Mouse (Mus musculus) ES-Bruce4 (cell line): Measurements from ENCODE around the gene Syne3.

Experiments used
- EP300 ChIP-seq: IDR thresholded peaks from 2 replicates; pipeline ENCODE4 v1.6.1; 2011; ENCODE audit warnings: low read depth, low read length; ENCODE audit not compliant: insufficient read depth
- POLR2A ChIP-seq: IDR thresholded peaks from one replicate; pipeline ENCODE4 v1.8.1; 2011; ENCODE audit warnings: low read length; ENCODE audit not compliant: insufficient read depth

DNA sequence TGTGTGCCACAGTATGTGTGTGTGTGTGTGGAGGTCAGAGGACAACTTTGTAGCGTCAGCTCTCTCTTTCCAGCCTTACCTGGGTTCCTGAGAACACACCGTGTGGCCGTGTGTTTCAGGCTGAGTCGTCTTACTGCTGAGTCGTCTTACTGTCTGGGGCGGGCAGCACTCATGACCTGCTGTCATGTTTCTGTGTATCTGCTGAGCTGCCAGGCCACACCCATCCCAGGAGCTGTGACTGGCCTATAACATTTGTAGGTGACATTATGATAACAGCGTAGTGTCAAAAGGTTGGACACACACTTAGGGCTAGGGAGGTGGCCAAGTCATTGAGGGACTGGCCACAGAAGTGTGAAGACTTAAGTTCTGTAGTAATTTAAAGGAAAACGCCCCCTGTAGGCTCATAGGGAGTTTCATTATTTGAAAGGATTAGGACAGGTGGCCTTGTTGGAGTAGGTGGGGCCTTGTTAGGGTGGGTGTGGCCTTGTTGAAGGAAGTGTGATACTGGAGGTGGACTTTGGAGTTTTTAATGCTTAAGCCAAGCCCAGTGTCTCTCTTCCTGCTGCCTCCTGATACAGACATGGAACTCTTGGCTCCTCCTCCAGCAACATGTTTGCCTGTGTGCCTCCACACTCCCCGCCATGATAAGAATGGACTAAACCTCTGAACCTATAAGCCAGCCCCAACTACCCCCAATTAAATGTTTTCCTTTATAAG, 13.4 kb downstream of the Syne3 start:
- no peak for TF ChIP-seq POLR2A
- TF ChIP-seq EP300: no peak
